18 mouse cellular contexts compared by ENCODE assay signal in genomic region chr5:74361531-74361930, GRCm38 (mm10).
DNase-seq lines count a peak whose midpoint lies in the region; ATAC-seq and TF ChIP-seq lines count a peak whose summit lies in the region.
"Had no signal": no experiment of that assay in that cellular context is flagged by ENCODE, and none has a peak within 500 bp of the region (broad histone marks: within the 10 kb centered on the region; RNA-seq: fewer than 3 reads in every experiment).

No protein-coding gene starts in this region.

- H3K9me3 ChIP-seq in kidney, postnatal 0 days (replicated peaks; ENCODE audit: low read length) = no peaks in the 10 kb centered on the region
- H3K9me3 ChIP-seq in heart, postnatal 0 days (replicated peaks; ENCODE audit: control insufficient read depth, low read length) = no peaks in the 10 kb centered on the region
- H3K9me3 ChIP-seq in lung, embryonic 14.5 days (ENCODE audit: low read depth, low read length) = no peaks in the 10 kb centered on the region
- H3K9me3 ChIP-seq in liver, embryonic 11.5 days (ENCODE audit: control insufficient read depth, low read length) = no peaks in the 10 kb centered on the region
- H3K9me3 ChIP-seq: neural tube, embryonic 12.5 days had no signal

- ATAC-seq in kidney, postnatal 0 days (replicated peaks; ENCODE audit: low FRiP score, low read depth) = 0 out of 2 replicates have a peak, but pooled peaks have one; percentile 29
- peak; percentile 99 for ATAC-seq in heart, postnatal 0 days (ENCODE audit: insufficient read depth, low read depth)
- peak; percentile 94 for ATAC-seq in lung, embryonic 14.5 days (ENCODE audit: insufficient read depth)
- no peak for ATAC-seq in granulocyte monocyte progenitor cell, adult 5-6 weeks (replicated peaks; ENCODE audit: poor library complexity, severe bottlenecking)
- no peak for ATAC-seq in liver, embryonic 11.5 days (replicated peaks; ENCODE audit: low FRiP score)
- ATAC-seq: hindbrain, postnatal 0 days; liver, postnatal 0 days; midbrain, embryonic 16.5 days; Patski had no signal

- no peak overlapping the region for H3K4me3 ChIP-seq in kidney, postnatal 0 days (replicated peaks; ENCODE audit: low read depth, low read length)
- no peak overlapping the region for H3K4me3 ChIP-seq in heart, postnatal 0 days (ENCODE audit: low read depth, low read length)
- H3K4me3 ChIP-seq in lung, embryonic 14.5 days (ENCODE audit: low read depth, low read length) = no peak overlapping the region
- H3K4me3 ChIP-seq in liver, embryonic 11.5 days (ENCODE audit: low read depth, low read length) = no peak overlapping the region
- H3K4me3 ChIP-seq: neural tube, embryonic 12.5 days had no signal

- WGBS in kidney, postnatal 0 days = 29% methylated on average over 5 of the region's 5 CpGs
- WGBS in heart, postnatal 0 days = 17% methylated on average over 5 of the region's 5 CpGs
- 18% methylated on average over 5 of the region's 5 CpGs for WGBS in lung, embryonic 14.5 days
- 48% methylated on average over 5 of the region's 5 CpGs for WGBS in liver, embryonic 11.5 days

- H3K27me3 ChIP-seq in kidney, postnatal 0 days (ENCODE audit: insufficient read depth, low read length) = no peaks in the 10 kb centered on the region
- no peaks in the 10 kb centered on the region for H3K27me3 ChIP-seq in heart, postnatal 0 days (ENCODE audit: control insufficient read depth, insufficient read depth, low read length)
- no peaks in the 10 kb centered on the region for H3K27me3 ChIP-seq in lung, embryonic 14.5 days (ENCODE audit: insufficient read depth, low read length)
- H3K27me3 ChIP-seq in liver, embryonic 11.5 days (replicated peaks; ENCODE audit: control insufficient read depth, insufficient read depth, low read length) = no peaks in the 10 kb centered on the region
- H3K27me3 ChIP-seq: neural tube, embryonic 12.5 days; Patski had no signal

- H3K9ac ChIP-seq in kidney, postnatal 0 days (ENCODE audit: low read depth, low read length) = no peak overlapping the region
- H3K9ac ChIP-seq in heart, postnatal 0 days (replicated peaks; ENCODE audit: low read depth, low read length) = no peak overlapping the region
- H3K9ac ChIP-seq in lung, embryonic 14.5 days = no peak overlapping the region
- H3K9ac ChIP-seq in liver, embryonic 11.5 days (ENCODE audit: low read depth, low read length) = no peak overlapping the region
- H3K9ac ChIP-seq: liver, postnatal 0 days; neural tube, embryonic 12.5 days had no signal

- TF ChIP-seq EP300 in heart, postnatal 0 days (IDR thresholded peaks at IDR 0.05; ENCODE audit: low read depth) = 0 out of 2 replicates have a peak, but pooled peaks have one; percentile 31

- H3K4me2 ChIP-seq in kidney, postnatal 0 days (ENCODE audit: low read length) = no peak overlapping the region
- no peak overlapping the region for H3K4me2 ChIP-seq in heart, postnatal 0 days (ENCODE audit: low read depth, low read length)
- no peak overlapping the region for H3K4me2 ChIP-seq in lung, embryonic 14.5 days
- H3K4me2 ChIP-seq in liver, embryonic 11.5 days = no peak overlapping the region
- H3K4me2 ChIP-seq: neural tube, embryonic 12.5 days had no signal

- no peaks in the 10 kb centered on the region for H3K36me3 ChIP-seq in kidney, postnatal 0 days (ENCODE audit: insufficient read depth, low read length)
- H3K36me3 ChIP-seq in heart, postnatal 0 days (replicated peaks; ENCODE audit: control insufficient read depth, insufficient read depth, low read length) = no peaks in the 10 kb centered on the region
- H3K36me3 ChIP-seq in lung, embryonic 14.5 days (ENCODE audit: insufficient read depth) = no peaks in the 10 kb centered on the region
- no peaks in the 10 kb centered on the region for H3K36me3 ChIP-seq in liver, embryonic 11.5 days (ENCODE audit: control insufficient read depth, insufficient read depth, low read length)
- H3K36me3 ChIP-seq: neural tube, embryonic 12.5 days had no signal

- DNase-seq in kidney, postnatal 0 days (ENCODE audit: low spot score) = no peak
- DNase-seq in kidney, postnatal 10 days = no peak
- peak; percentile 78 for DNase-seq in heart, postnatal 0 days (ENCODE audit: low spot score)
- DNase-seq in lung, embryonic 14.5 days = peak; percentile 88
- no peak for DNase-seq in gastrocnemius, postnatal 25 days
- no peak for DNase-seq in adrenal gland, postnatal 25 days
- DNase-seq in liver, embryonic 11.5 days (ENCODE audit: low spot score) = no peak
- DNase-seq: cerebellum, adult 2 months; kidney, adult 8-10 months; layer of hippocampus, adult 9-11 months; left cerebral cortex, postnatal 4 days; liver, postnatal 0 days; thymus, postnatal 25 days had no signal

- H3K27ac ChIP-seq in kidney, postnatal 0 days = no peak overlapping the region
- H3K27ac ChIP-seq in heart, postnatal 0 days (ENCODE audit: low read depth) = peak overlapping the region; percentile 72
- no peak overlapping the region for H3K27ac ChIP-seq in lung, embryonic 14.5 days (ENCODE audit: low read depth)
- H3K27ac ChIP-seq in liver, embryonic 11.5 days (ENCODE audit: low read depth, low read length) = no peak overlapping the region
- H3K27ac ChIP-seq: hindbrain, postnatal 0 days; neural tube, embryonic 12.5 days had no signal

- no peaks in the 10 kb centered on the region for H3K4me1 ChIP-seq in kidney, postnatal 0 days (replicated peaks; ENCODE audit: insufficient read depth, low read length)
- peaks cover 10% of the 10 kb centered on the region for H3K4me1 ChIP-seq in heart, postnatal 0 days (ENCODE audit: control insufficient read depth, insufficient read depth)
- H3K4me1 ChIP-seq in lung, embryonic 14.5 days (ENCODE audit: insufficient read depth) = peaks cover 12% of the 10 kb centered on the region; the same call in 1 of the 2 replicates
- H3K4me1 ChIP-seq in liver, embryonic 11.5 days (replicated peaks; ENCODE audit: control insufficient read depth, insufficient read depth, low read length) = peaks cover 6% of the 10 kb centered on the region

- TF ChIP-seq CTCF in kidney, postnatal 0 days (IDR thresholded peaks at IDR 0.05; ENCODE audit: low read depth) = no peak
- TF ChIP-seq CTCF in heart, postnatal 0 days (IDR thresholded peaks at IDR 0.05; ENCODE audit: low read depth) = no peak
- TF ChIP-seq CTCF in lung, embryonic 14.5 days (IDR thresholded peaks at IDR 0.05; ENCODE audit: low read depth) = no peak

Comparison
In these comparisons a context has a peak if more than half of its experiments do, and no peak if none do; other contexts are left out.
1. ATAC-seq: peak in kidney, postnatal 0 days (single experiment), heart, postnatal 0 days (single experiment) and lung, embryonic 14.5 days (single experiment); none in granulocyte monocyte progenitor cell, adult 5-6 weeks (single experiment) and liver, embryonic 11.5 days (single experiment).
2. DNase-seq: peak in heart, postnatal 0 days (single experiment) and lung, embryonic 14.5 days (single experiment); none in kidney, postnatal 0 days (single experiment), kidney, postnatal 10 days (single experiment), gastrocnemius, postnatal 25 days (single experiment), adrenal gland, postnatal 25 days (single experiment) and liver, embryonic 11.5 days (single experiment).